Mouse (Mus musculus): Measurements from ENCODE around the gene Glb1l.

- TF ChIP-seq CTCF (IDR thresholded peaks at IDR 0.05; ENCODE audit: low read depth) (no peak), EP300 (IDR thresholded peaks at IDR 0.05; ENCODE audit: low read depth) (peak; percentile 91)
Observed at GRCm38 (mm10) chr1:75159540-75160255, 50.9 kb downstream of the Glb1l start.
